Mouse (Mus musculus) left cerebral cortex, adult 11 months (tissue): Measurements from ENCODE around the gene Pip4p1.

Source experiments
- DNase-seq: peaks from one replicate; pipeline ENCODE4 v3.0.0; 2022; ENCODE audit warnings: low spot score

The Pip4p1 gene

DNA sequence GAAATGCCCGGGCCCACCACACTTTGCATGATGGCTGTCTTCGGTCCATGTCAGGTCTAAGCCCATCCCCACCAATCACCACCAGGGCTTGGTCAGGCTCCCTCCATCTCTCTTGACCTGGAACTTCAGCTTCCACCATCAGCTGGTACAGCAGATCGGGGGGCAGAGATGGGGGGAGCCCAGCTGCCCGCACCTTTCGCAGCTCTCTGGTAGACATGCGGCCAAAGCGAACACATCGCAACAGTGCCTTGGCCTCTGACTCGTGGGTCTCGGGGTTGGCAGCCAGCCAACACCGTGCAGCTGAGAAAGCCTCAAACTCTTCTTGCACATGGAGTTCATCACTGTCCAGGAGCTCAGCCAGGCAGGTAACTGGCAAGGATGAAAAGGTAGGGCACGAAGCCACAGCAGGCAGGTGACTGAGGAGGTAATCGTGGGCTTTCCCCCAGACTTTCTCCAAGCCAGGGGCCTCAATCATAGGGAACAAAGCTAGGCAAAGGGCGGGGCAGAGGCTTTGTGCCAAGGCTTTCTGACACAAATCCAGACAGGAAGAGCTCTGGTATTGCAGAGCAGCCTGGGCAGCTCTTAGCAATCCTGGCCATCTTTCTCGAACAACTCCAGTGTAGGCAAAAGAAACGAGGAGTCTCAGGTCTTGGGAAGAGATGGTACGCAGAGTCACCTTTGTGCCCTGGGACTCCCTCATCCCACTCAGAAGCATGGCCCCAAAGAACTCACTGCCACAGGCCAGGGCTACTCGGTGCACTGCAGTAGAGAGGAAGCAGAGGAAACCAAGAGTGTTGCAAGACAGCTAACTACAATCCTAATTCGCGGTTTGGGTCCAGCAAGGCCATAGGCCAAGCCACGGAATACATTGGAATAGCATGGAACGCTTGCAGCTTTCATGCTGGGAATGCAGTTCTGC, 37.9 kb downstream of the Pip4p1 start:
- DNase-seq, result no peak

DNA sequence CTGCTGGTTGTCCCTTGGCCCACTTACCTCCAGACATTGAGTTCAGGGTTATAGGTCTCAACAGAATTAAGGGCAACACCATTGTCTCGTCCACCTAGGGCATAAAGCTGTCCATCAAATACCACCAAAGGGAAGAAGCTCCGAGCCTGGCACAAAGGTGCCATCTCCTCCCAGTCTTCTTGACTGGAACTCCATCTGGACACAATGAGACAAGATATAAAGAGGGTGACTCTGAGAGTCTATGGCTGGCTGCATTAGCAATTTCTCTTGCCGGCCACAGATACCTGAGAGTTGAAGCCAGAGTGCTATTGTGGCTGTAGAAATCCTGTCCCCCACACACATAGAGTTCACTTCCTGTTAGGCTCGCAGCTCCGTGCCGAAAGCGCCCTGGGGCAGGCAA, 38.6 kb downstream of the Pip4p1 start:
- no peak for DNase-seq

DNA sequence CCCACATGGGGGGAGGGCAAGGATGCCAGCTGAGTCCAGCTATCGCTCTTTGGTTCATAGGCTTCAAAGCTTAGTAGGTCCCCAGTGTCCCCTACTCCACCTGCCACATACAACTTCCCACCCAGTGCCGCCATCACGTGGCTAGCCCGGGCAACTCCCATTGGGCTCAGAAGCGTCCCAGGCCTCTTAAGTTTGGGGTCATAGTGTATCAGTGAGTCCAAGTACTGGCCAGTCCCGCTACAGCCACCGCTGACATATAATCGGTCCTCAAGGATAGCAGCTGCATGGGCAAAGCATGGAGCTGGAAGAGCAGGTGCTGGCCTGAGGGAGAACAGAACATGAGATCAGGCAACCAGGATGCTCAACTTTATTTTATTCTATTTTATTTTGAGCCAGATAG, 39.0 kb downstream of the Pip4p1 start:
- no peak for DNase-seq

DNA sequence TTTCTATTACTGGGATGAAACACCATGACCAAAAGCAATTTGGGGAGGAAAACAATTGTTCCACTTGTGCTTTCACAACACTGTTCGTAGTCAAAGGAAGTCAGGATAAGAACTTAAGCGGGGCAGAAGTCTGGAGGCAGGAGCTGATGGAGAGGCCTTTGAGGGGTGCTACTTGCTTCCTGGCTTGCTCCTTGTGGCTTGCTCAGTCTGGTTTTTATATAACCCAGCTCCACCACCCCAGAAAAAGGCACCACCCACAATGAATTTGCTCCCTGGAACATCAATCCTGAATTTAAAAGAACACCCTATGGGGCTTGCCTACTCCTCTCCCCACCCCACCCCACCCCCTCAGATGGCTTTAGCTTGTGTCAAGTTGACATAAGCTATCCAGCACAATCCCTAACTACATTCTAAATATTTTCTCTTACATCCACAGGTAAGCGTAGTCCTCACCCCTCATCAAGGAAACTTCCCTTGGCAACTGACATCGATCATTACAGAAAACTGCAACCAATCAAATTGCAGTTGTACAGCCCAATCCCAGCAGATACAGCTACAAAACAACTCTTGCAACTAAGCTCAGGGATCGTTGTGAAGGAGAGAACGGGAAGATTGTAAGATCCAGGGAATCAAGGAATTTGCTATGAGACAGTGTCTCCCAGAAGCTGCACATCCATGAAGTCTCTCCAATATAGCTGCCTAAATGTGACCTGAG, 54.3 kb downstream of the Pip4p1 start:
- DNase-seq, result no peak
